Mouse (Mus musculus) natural killer cell, adult 2 months (primary cell): ENCODE measurements around the gene 4930572O03Rik.
A peak's percentile ranks its signal among the peaks of the same experiment; 100 is the strongest.
"Not testable (repeated sequence)": the region's sequence is repeated elsewhere in the genome, so short reads cannot be mapped to it uniquely, and the experiment has no call there.

Experiments
- DNase-seq, 2 experiments: peaks; one replicate each; pipeline ENCODE4 v3.0.0; 2022; ENCODE audit warnings: low spot score in 2 of 2

The 4930572O03Rik gene

DNA sequence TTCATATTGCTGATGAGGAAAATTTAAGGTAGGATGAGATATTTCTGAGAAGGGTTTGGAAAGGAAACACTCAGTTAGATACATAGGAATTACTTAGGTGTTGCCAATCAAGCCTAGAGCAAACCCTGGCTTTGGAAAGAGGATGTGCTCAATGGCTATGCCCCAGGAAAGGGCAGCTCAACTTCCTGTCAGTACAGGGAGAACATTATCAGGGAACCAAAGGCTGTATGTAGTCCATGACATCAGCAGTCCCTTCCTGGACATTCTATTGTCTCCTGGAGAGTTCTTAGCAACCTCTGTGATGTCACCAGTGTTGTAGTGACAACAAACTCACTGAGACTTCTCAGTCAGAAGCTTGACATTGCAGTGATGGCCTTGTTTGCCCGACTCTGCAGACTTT, 38.1 kb downstream of the 4930572O03Rik start, which contains the start of gene Speer4d:
Gene Speer4d, plus strand, starts transcription at position 301 of the 400 bp plus-strand sequence.
- DNase-seq: not testable (repeated sequence)

DNA sequence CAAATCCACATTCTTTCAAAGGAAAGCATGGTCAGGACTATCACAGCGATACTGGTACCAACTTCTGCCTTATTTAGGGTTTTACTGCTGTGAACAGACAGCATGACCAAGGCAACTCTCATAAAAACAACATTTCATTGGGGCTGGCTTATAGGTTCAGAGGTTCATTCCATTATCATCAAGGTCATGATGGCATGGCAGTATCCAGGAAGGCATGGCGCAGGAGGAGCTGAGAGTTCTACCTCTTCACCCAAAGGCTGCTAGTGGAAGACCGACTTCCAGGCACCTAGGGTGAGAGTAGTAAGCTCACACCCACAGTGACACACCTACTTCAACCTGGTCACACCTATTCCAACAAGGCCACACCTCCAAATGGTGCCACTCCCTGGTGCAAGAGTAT, 40.7 kb downstream of the 4930572O03Rik start:
- not testable (repeated sequence) for DNase-seq

DNA sequence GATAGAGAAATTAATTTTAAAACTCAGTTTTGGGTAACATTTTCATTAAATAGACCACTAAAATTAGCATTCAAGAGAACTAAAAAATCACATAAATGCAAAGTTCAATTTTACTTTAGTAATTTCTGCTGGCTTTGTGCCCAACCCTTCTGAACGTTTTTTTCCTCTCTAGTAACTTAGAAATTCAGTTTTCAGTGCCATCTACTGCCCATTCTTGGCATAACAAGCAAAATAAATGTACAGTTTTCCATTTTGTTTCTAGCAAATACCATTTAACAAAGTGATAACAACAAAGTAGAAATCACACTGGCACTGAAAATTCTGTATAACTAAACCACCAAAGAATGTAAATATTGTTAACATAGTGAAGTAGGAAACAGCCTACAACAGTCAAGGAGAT, 46.2 kb downstream of the 4930572O03Rik start:
- not testable (repeated sequence) for DNase-seq

DNA sequence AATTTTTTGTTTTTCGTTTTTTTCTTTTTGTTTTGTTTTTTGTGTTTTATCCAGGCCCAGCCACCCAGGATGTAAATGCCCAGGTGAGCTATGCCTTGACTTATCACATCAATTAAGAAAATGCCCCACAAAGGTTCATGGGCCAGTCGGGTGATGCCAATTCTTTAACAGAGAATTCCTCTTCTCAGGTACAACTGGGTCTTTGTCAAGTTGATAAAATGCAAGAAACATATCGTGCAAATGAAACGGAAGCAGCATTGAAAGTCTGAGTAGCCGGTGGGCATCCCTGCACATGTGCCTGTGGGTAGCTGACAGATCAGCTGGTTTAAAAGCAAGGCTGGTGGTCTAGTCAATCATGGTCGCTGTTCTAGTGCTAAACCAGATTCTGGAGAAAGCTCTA, 50.2 kb downstream of the 4930572O03Rik start:
- DNase-seq: peak in 1 of 2 experiments; percentile 9

DNA sequence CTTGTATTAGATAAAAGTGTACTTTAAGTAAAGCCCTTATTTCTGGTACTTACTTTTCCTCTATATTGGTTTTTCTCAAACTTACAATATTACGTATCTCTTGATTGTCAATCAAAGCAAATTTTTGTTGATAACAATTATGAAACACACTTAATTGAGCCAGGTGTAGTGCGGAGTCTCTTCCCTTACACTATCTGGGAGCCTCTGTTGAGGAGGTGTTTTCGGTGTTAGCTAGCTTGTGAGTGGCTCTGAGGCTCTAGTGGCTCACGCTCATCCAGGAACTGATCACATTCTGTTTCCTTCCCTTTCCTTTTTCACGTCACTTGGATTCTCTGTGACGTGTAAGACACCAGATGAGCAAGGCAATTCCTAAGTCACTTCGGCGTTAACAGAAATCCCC, 53.3 kb downstream of the 4930572O03Rik start:
- DNase-seq: not testable (repeated sequence)

DNA sequence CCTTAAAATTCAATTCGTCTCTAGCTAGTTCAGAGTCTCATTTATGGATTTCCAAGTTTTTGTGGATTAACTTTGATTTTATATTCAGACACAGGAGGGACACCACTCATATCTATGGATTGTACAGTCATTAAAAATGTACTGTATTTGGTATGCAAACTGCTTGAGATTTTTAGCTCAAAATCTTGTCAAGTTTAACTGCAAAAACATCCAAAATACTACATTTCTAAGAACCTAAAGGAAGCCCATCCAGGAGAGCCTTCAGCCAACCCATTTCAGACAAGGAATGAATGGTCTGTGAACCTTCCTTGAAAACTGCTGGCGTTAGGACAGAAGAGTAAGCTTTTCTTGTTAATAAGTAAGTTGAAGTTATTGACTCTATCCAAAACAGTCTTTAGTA, 53.9 kb downstream of the 4930572O03Rik start:
- not testable (repeated sequence) for DNase-seq

DNA sequence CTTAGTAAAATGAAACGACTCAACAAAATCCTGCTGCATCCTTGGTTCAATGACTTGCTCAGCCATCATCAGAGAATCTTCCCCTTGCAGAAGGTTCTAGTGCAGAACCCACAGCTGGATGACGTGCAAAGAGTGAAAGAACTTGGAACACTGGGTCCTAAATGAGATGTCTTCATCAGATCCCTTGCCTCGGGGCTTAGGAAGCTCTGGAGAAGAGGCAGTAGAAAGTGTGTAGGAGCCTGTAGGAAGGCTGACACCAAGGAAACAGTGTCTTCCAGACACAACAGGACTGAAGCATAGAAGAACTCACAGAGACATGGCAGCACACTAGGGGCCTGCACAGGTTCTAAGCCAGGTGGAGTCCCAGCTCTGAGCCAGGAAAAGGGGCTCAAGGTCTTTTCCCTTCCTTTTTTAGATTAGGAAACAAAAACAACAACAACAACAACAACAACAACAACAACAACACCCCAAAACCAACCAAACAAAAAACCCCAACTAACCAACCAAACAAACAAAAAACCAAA, 54.4 kb downstream of the 4930572O03Rik start:
- not testable (repeated sequence) for DNase-seq
